Mouse (Mus musculus) liver, adult 2 months (tissue): ENCODE measurements at regions not wholly inside any gene's neighbourhood (a gene's known extent, or its start where the extent isn't known, plus 50 kb on each side); places are given as distances from the start of the nearest gene placed in this dataset.

ENCODE experiments used
- DNase-seq: peaks from one replicate; pipeline ENCODE4 v3.0.0-alpha.2; 2011; ENCODE audit warnings: low read depth, low spot score; ENCODE audit errors: extremely low read depth
- H3K27ac ChIP-seq: fragments of 200-500 bp; replicated peaks from 2 replicates; pipeline ENCODE4 v1.5.1; 2012; ENCODE audit warnings: low read depth, mild to moderate bottlenecking, control low read depth, inconsistent platforms, low read length; ENCODE audit not compliant: insufficient read depth
- H3K27me3 ChIP-seq: fragments of 200-500 bp; 2 replicates; pipeline ENCODE4 v1.6.1; 2012; ENCODE audit warnings: mild to moderate bottlenecking, moderate library complexity, low read length, inconsistent platforms; ENCODE audit not compliant: control insufficient read depth, insufficient read depth
- H3K36me3 ChIP-seq: fragments of 200-500 bp; 2 replicates; pipeline ENCODE4 v1.6.1; 2012; ENCODE audit warnings: low read length, inconsistent platforms; ENCODE audit not compliant: control insufficient read depth, insufficient read depth
- H3K4me1 ChIP-seq: fragments of 200-500 bp; 2 replicates; pipeline ENCODE4 v1.6.1; 2011; ENCODE audit warnings: low read length; ENCODE audit not compliant: control insufficient read depth, insufficient read depth
- H3K4me3 ChIP-seq: fragments of 200-500 bp; 2 replicates; pipeline ENCODE4 v1.5.1; 2011; ENCODE audit warnings: low read depth, mild to moderate bottlenecking, control low read depth, low read length, moderate library complexity; ENCODE audit not compliant: insufficient read depth
- H3K79me2 ChIP-seq: fragments of 200-500 bp; 2 replicates; pipeline ENCODE4 v1.6.1; 2012; ENCODE audit warnings: inconsistent platforms, mild to moderate bottlenecking, low read length, moderate library complexity; ENCODE audit not compliant: control insufficient read depth, insufficient read depth
- H3K9ac ChIP-seq: fragments of 200-500 bp; 2 replicates; pipeline ENCODE4 v1.6.1; 2012; ENCODE audit warnings: low read depth, mild to moderate bottlenecking, control low read depth, inconsistent platforms, low read length
- CTCF ChIP-seq: fragments of 200-500 bp; IDR thresholded peaks from 2 replicates; pipeline ENCODE4 v1.5.1; 2011; ENCODE audit warnings: low read depth, low read length, control low read depth
- POLR2A ChIP-seq: fragments of 200-500 bp; IDR thresholded peaks from 2 replicates; pipeline ENCODE4 v1.6.1; 2011; ENCODE audit warnings: low read length, control low read depth; ENCODE audit not compliant: insufficient read depth; ENCODE audit errors: extremely low read depth
- WGBS: fragments of 180-500 bp; shearing (Covaris S2); methylation state at CpG from one replicate; pipeline ENCODE4 v1.1.7; 2018; 5-methylcytosine and 5-hydroxymethylcytosine counted together

- DNase-seq: no peak
- H3K79me2 ChIP-seq: no peaks in the 10 kb centered on the region
- H3K36me3 ChIP-seq: no peaks in the 10 kb centered on the region
- WGBS: 76% methylated on average over 6 of the region's 6 CpGs
- no peaks in the 10 kb centered on the region for H3K4me1 ChIP-seq
- no peak overlapping the region for H3K4me3 ChIP-seq
- H3K27ac ChIP-seq: no peak overlapping the region
- no peak for TF ChIP-seq POLR2A
- TF ChIP-seq CTCF: no peak
- no peak overlapping the region for H3K9ac ChIP-seq
- H3K27me3 ChIP-seq: no peaks in the 10 kb centered on the region
These were observed 423.0 kb downstream of the Efnb2 start for GRCm38 (mm10) chr8:8238051-8238450.

GRCm38 (mm10) chr8:8233616-8234015, 427.4 kb downstream of the Efnb2 start:
- H3K4me3 ChIP-seq: no peak overlapping the region
- H3K4me1 ChIP-seq: no peaks in the 10 kb centered on the region
- no peak overlapping the region for H3K27ac ChIP-seq
- H3K79me2 ChIP-seq: no peaks in the 10 kb centered on the region
- no peak for DNase-seq
- TF ChIP-seq CTCF: no peak
- no peak for TF ChIP-seq POLR2A
- 88% methylated on average over 3 of the region's 3 CpGs for WGBS
- H3K9ac ChIP-seq: no peak overlapping the region
- no peaks in the 10 kb centered on the region for H3K36me3 ChIP-seq
- no peaks in the 10 kb centered on the region for H3K27me3 ChIP-seq

- no peak for TF ChIP-seq POLR2A
- TF ChIP-seq CTCF: no peak
- WGBS: 90% methylated on average over 4 of the region's 4 CpGs
These were observed 427.9 kb downstream of the Efnb2 start for GRCm38 (mm10) chr8:8233156-8233555.

GRCm38 (mm10) chr8:8231996-8232632, 428.9 kb downstream of the Efnb2 start:
- no peak for TF ChIP-seq POLR2A
- no peak for TF ChIP-seq CTCF
- Histone ChIP-seq H3K4me1 (no peaks in the 10 kb centered on the region), H3K4me3 (no peak overlapping the region), H3K79me2 (no peaks in the 10 kb centered on the region), H3K27ac (no peak overlapping the region), H3K27me3 (no peaks in the 10 kb centered on the region), H3K9ac (no peak overlapping the region), H3K36me3 (no peaks in the 10 kb centered on the region)
- DNase-seq: no peak
- WGBS: 89% methylated on average over 13 of the region's 13 CpGs

More at GRCm38 (mm10) chr8:8233156-8233555, 427.9 kb downstream of the Efnb2 start:
- Histone ChIP-seq H3K79me2 (no peaks in the 10 kb centered on the region), H3K4me1 (no peaks in the 10 kb centered on the region), H3K27me3 (no peaks in the 10 kb centered on the region), H3K4me3 (no peak overlapping the region), H3K36me3 (no peaks in the 10 kb centered on the region), H3K27ac (no peak overlapping the region), H3K9ac (no peak overlapping the region)
- DNase-seq: no peak

GRCm38 (mm10) chr8:8231308-8231985, 429.6 kb downstream of the Efnb2 start:
- no peaks in the 10 kb centered on the region for H3K79me2 ChIP-seq
- no peak overlapping the region for H3K4me3 ChIP-seq
- no peak for DNase-seq
- H3K27ac ChIP-seq: no peak overlapping the region
- TF ChIP-seq CTCF (no peak), POLR2A (no peak)
- WGBS: 71% methylated on average over 6 of the region's 6 CpGs
- H3K27me3 ChIP-seq: no peaks in the 10 kb centered on the region
- no peak overlapping the region for H3K9ac ChIP-seq
- no peaks in the 10 kb centered on the region for H3K4me1 ChIP-seq
- no peaks in the 10 kb centered on the region for H3K36me3 ChIP-seq

- H3K27me3 ChIP-seq: no peaks in the 10 kb centered on the region
- H3K9ac ChIP-seq: no peak overlapping the region
- no peaks in the 10 kb centered on the region for H3K79me2 ChIP-seq
- no peaks in the 10 kb centered on the region for H3K36me3 ChIP-seq
- no peak for DNase-seq
- H3K4me1 ChIP-seq: no peaks in the 10 kb centered on the region
- H3K4me3 ChIP-seq: no peak overlapping the region
- no peak overlapping the region for H3K27ac ChIP-seq
- WGBS: 68% methylated on average over 2 of the region's 2 CpGs
- no peak for TF ChIP-seq CTCF
- TF ChIP-seq POLR2A: no peak
These were observed 435.0 kb downstream of the Efnb2 start for GRCm38 (mm10) chr8:8225994-8226393.
